Mouse (Mus musculus): ENCODE data around the gene Midn.
A peak's percentile ranks its signal among the peaks of the same experiment; 100 is the strongest.
"Not testable (repeated sequence)": the region's sequence is repeated elsewhere in the genome, so short reads cannot be mapped to it uniquely, and the experiment has no call there.

The Midn gene

DNA sequence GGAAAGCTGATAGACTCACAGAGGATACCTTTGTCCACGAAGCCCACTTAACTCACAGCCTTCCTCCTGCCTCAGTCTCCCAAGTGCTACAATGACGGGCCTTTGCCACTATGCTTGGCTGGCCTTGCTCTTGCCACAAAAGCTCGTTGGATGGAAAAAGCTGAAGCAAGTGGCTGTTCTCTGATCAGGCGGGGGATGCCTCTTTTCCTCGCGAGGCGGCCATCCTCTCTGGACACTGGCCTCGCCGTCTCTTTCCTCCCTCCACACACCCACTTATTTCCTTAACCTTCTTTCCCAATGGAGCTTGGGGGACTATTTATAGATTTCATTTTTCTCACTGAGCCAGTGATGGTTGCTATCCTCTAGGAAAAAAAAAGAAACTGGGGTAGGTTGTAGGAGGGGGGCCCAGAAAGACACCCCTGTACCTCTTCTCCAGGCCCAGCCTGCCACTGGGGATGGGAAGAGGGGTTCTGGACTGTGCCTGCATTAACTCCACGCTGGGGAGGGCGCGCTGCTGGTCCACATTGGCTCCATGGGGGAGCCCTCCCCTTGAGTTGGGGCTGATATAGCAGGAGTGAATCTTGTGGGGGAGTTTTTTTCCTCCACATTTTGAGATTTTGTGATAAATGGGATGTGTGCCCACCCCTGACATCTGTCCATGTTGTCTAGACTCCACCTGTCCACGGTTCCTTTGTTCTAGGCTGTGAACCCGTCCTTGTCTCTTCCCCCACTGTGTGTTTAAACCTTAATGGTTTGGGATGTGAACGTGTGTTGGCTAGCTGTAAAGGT is 9.3 kb downstream of the Midn start:
- no peak for DNase-seq (ENCODE audit: low read depth, low spot score)

DNA sequence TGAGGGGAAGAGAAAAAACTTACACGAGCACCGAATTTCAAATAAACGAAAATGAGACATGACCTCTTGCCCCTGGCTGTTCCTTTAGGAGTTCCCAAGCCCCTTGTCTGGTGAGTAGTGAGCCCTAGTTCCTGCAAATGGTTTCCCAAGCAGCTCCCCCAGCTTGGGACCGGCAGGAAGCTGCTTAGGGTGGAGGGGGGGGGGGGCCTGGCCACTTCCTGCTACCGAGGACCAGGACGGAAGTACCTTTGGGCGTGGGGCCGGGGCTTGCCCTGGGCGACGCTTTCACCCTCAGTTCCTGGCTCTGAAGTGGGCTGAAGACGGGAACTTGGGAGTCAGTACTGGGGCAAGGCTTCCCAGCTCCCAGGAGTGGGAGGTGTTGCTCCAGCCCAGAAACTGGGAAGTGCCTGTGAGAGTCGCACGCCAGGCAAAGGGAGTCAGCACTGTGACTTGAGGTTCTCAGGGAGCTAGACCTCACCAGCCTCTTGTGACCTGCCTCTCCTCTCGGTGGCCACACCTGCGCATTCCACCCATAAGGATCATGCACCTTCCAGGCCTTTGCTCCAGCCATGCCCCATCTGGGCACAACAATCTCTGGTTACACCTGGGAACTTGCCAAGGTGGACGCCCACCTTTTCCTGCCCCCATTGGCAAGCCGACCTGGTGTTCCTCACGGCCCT is 10.4 kb downstream of the Midn start:
- peak; percentile 66 for DNase-seq (ENCODE audit: low read depth, low spot score)

DNA sequence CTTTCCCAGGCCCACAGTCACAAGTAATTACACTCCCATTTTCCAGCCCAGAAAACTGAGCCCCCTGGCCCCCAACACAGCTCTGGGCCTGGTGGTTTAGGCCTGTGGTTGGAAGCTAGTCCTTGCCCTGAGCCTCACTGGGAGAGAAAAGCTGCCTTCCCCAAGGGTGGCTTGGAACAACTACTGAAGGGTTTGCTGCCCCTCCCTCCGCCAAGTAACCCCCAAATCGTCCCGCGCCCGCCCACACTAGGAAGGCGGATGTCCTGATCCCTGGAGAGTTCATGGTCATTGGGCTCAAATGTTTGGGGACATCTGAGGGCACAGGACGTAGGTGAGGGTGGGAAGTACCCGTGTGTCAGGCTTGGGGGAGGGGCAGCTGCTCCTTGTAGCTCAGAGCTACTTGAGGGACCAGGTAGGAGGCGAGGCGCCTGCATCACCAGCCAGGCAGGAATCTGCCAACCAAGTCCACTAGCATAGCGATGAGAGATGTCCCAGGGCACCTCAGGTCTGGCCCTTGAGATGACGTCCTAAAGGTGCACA is 11.0 kb downstream of the Midn start:
- no peak for DNase-seq (ENCODE audit: low read depth, low spot score)

DNA sequence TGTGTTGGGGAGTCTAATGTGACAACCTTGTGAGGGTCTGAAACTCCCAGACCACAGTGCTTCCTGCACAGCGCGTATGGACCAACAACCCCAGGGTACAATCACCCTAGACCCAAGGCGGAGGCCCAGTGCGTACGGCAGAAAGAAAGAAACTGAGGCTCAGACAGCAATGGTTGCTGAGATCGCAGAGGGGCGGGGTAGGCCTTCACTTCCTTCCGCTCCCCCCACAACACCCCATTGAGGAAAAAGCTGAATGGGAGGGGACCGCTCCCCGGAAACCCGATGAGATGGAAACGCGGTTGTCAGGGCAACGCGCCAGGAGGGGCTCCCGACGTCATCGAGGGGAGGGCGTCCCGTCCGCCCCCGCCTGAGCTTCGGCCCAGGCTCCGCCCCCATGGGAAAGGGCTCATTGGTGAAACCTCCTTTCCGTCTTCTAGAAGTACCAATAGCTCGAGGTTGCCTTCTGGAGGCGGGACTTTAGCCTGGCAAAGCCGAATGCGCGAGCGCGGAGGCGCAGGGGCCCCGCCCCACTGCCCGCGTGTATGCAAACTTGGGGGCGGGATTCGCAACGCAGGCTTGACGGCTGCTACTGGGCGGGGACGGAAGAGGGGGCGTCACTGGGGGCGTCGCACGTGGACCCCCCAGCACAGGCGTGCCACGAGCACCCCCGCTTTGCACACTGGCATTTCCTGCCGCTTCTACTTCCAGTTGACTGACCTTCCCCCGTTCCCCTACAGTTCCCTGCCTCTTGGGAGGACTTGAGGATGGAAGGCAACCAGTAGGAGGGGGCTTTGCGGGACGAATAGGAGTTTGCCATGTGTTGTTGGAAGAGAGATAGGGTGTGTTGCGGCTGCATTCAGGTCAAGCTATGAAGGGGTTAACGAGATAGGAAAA is 11.7 kb downstream of the Midn start:
- peak; percentile 99 for DNase-seq (ENCODE audit: low read depth, low spot score)

GRCm38 (mm10) chr10:80160455-80161371 is 12.6 kb downstream of the Midn start:
- peak; percentile 83 for DNase-seq (ENCODE audit: low read depth, low spot score)

GRCm38 (mm10) chr10:80161522-80162242 is 13.6 kb downstream of the Midn start:
- DNase-seq (ENCODE audit: low read depth, low spot score) = peak; percentile 42

DNA sequence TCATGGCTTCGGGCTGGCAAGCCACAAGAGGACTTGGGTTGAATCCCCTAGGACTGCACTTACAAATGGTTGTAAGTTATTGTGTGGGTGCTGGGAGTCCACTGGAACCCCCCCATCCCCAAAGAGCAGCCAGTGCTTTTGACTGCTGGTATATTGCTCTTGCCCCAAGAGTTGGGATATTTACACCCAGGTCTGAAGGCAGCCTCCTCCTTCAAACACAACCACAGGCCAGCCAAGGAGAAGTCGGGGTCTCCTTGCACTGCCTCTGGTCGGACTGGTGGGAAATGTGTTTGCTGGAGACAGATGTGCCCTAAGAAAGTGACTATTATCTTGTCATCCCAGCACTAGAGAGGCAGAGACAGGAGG is 14.2 kb downstream of the Midn start:
- DNase-seq (ENCODE audit: low read depth, low spot score) = no peak

DNA sequence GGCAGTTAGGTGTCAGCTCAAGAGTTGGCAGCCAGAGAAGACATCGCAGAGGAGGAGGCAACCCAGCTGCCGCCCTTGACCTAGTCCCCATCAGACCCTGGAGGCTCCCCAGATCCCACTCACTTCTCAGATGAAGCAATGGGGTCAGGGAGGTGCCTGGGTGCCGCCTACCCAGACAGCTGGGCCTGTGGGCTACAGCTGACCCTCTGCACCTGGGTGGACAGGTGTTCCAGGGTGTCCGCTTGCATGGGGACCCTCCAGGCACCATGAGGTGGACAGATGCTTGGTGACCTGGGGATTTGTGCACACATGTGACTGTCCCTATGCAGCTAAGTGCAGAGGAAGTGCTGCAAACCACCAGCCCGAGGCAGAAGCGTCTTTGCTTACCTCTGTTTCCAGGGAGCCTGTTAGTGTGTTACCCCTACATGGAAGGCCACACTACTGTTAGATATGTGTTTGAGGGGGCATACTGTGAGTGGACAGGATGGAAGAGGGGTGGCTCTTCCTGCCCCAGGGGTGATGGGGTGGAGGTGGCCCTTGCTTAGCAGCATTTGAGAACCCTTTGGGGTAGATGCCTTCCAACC is 14.7 kb downstream of the Midn start:
- no peak for DNase-seq (ENCODE audit: low read depth, low spot score)

- peak; percentile 76 for DNase-seq (ENCODE audit: low read depth, low spot score)
Measured at GRCm38 (mm10) chr10:80163721-80164120, 15.6 kb downstream of the Midn start.

DNA sequence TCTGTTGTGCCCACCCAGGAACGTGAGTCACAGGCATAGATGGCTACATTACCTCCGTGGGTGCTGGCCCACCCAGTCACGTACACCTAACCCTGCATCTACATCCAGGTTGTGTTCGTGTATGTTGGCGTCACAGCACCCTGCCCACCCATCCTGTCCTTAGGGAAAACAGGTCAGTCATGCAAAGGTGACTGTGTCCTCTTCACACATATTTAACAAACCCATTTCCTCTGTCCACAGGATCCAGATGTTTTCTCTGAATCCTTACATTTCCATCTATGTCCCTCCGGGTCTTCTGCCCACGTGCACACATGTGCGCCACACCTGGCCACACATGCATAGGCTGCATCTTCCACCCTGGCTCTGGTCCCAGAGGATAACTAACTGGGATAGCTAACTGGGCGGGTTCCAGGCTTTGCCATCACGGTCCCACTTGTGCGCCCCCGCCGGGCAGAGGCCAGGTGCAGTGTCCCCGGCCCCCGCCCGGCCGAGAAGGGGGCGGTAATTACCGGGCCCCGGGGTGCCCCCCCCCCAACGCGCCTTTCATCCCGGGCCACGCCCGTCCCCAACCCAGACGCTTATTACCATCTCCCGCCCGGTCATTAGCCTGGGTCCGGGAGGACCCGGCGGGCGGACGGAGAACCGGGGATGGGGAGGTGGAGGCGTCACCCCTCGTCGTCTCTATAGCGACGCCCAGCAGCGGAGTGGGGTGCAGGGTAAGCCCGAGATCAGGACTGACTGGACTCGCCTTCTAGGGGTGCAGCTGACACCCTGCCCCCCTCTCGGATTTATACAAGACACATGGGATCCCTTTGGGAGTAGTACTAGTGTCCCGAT is 16.3 kb downstream of the Midn start:
- DNase-seq (ENCODE audit: low read depth, low spot score) = no peak

GRCm38 (mm10) chr10:80164998-80165344 is 16.9 kb downstream of the Midn start:
- peak; percentile 96 for DNase-seq (ENCODE audit: low read depth, low spot score)

DNA sequence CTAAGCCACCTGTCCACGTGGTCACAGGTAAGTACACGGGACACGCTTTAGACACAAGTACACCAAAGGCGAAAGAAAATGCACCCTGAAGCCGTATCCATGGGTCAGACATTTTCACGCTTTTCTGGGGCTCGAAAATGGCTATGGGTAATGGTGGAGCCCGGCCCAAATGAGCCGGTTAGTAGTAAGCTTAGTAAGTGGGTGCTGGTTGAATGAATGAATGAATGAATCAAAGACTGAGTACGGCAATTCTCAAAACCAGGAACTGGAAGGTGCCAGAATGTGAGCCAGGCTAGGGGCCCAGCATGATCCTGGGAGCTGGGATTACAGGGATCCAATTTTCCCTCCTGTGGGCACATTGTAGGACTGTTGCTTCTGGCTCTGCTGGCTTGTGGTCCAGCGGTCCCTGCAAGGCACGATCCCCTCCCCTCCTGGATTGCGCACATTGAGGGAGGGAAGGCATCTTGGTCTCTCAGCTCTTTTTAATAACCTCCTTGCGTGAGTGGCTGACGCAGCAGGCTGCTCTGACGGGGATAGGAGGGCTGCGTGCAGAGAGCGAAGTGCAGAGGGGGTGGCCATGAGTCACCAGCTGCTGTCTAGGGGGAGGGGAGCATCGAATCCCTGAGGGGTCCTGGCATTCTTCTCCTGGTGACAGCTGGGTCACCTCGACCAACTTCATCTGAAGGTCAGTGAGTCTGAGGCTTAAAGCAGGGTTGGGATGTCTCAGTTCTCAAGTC is 17.5 kb downstream of the Midn start, which contains the start of gene Cirbp:
Gene Cirbp (plus strand): TSS at position 594 of the 737 bp plus-strand sequence.
- DNase-seq (ENCODE audit: low read depth, low spot score) = no peak

DNA sequence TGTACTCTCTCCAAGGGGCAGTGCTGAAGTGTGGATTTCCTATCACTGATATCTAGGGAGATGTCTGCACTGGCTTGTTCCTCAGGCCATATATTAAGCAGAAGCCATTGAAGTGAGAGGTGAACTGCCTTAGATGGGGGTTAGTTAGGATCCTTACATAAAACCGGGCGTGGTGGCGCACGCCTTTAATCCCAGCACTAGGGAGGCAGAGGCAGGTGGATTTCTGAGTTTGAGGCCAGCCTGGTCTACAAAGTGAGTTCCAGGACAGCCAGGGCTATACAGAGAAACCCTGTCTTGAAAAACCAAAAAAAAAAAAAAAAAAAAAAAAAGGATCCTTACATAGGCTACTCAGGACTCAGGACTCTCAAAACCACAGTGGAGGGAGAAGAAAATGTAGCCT is 18.1 kb downstream of the Midn start:
- not testable (repeated sequence) for DNase-seq (ENCODE audit: low read depth, low spot score)

- DNase-seq (ENCODE audit: low read depth, low spot score) = peak; percentile 99
Measured at GRCm38 (mm10) chr10:80167460-80168037, 19.5 kb downstream of the Midn start.

- DNase-seq (ENCODE audit: low read depth, low spot score) = peak; percentile 93
Measured at GRCm38 (mm10) chr10:80168038-80168661, 20.1 kb downstream of the Midn start.

- DNase-seq (ENCODE audit: low read depth, low spot score) = no peak
Measured at GRCm38 (mm10) chr10:80169070-80169469, 21.0 kb downstream of the Midn start.

DNA sequence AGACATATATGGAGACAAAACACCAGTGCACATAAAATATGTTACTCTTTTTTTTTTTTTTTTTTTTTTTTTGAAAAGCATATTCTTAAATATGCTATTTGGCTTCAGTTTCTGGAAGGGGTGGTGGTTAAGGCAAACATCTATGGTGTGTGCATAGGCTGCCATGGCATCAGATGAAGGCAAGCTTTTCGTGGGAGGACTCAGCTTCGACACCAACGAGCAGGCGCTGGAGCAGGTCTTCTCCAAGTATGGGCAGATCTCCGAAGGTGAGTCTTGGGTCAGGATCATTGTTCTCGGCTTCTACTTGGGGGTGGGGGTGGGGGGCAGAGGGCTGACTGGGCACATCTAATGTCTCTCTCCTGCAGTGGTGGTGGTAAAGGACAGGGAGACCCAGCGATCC is 21.6 kb downstream of the Midn start:
- DNase-seq (ENCODE audit: low read depth, low spot score) = no peak
